In genomic region chr11:100745085-100745484, GRCm38 (mm10) we compare ENCODE assay signal across 9 mouse cellular contexts. TPM values are rescaled to one million over a fixed set of nuclear protein-coding genes. Genes with fewer than 3 reads are reported as not detected.
DNase-seq lines count a peak whose midpoint lies in the region; ATAC-seq and TF ChIP-seq lines count a peak whose summit lies in the region.
"Had no signal": no experiment of that assay in that cellular context is flagged by ENCODE, and none has a peak within 500 bp of the region (broad histone marks: within the 10 kb centered on the region; RNA-seq: fewer than 3 reads in every experiment).

No protein-coding gene starts in this region.

- H3K36me3 ChIP-seq in intestine, embryonic 14.5 days (ENCODE audit: control insufficient read depth, insufficient read depth, low read length) = no peaks in the 10 kb centered on the region
- H3K36me3 ChIP-seq in intestine, embryonic 16.5 days (ENCODE audit: control insufficient read depth, insufficient read depth, low read length) = no peaks in the 10 kb centered on the region

- no peak for ATAC-seq in intestine, embryonic 14.5 days (replicated peaks; ENCODE audit: low FRiP score, low TSS enrichment, low read depth)
- no peak for ATAC-seq in intestine, embryonic 16.5 days
- peak; percentile 41 for ATAC-seq in erythroid progenitor cell, adult 5-6 weeks (replicated peaks; ENCODE audit: low FRiP score, poor library complexity, severe bottlenecking)

- no peak overlapping the region for H3K4me3 ChIP-seq in intestine, embryonic 14.5 days (ENCODE audit: low read depth, low read length)
- no peak overlapping the region for H3K4me3 ChIP-seq in intestine, embryonic 16.5 days (ENCODE audit: low read length)
- H3K4me3 ChIP-seq in bone marrow, adult 2 months (replicated peaks; ENCODE audit: control insufficient read depth, low read depth, low read length) = no peak overlapping the region

- no peak overlapping the region for H3K9ac ChIP-seq in intestine, embryonic 14.5 days (ENCODE audit: low read length)
- no peak overlapping the region for H3K9ac ChIP-seq in intestine, embryonic 16.5 days (ENCODE audit: low read depth, low read length)

- no peaks in the 10 kb centered on the region for H3K9me3 ChIP-seq in intestine, embryonic 14.5 days (ENCODE audit: control insufficient read depth, low read length)
- no peaks in the 10 kb centered on the region for H3K9me3 ChIP-seq in intestine, embryonic 16.5 days (ENCODE audit: control insufficient read depth, low read length)

- H3K4me2 ChIP-seq in intestine, embryonic 14.5 days (ENCODE audit: low read length) = no peak overlapping the region
- H3K4me2 ChIP-seq in intestine, embryonic 16.5 days (ENCODE audit: low read depth, low read length) = no peak overlapping the region

- no peak for TF ChIP-seq POLR2A in bone marrow, adult 2 months (IDR thresholded peaks at IDR 0.05; ENCODE audit: borderline replicate concordance, control insufficient read depth, low read depth, low read length)

- DNase-seq in intestine, embryonic 14.5 days (ENCODE audit: low spot score) = peak; percentile 66
- peak; percentile 80 for DNase-seq in CD4-positive, CD25-positive, alpha-beta regulatory T cell, adult 2 months (ENCODE audit: low read depth, low spot score)
- DNase-seq in lung, postnatal 10 days = peak; percentile 70
- DNase-seq in right cerebral cortex, postnatal 25 days = peak; percentile 36
- DNase-seq in ovary, postnatal 14 days (ENCODE audit: low spot score) = no peak

- H3K27ac ChIP-seq in intestine, embryonic 14.5 days (ENCODE audit: low read depth) = no peak overlapping the region
- H3K27ac ChIP-seq in intestine, embryonic 16.5 days (ENCODE audit: low read length) = no peak overlapping the region
- H3K27ac ChIP-seq in bone marrow, adult 2 months (ENCODE audit: control insufficient read depth, insufficient read depth, low read depth, low read length, poor library complexity) = no peak overlapping the region

- TF ChIP-seq CTCF in bone marrow, adult 2 months (IDR thresholded peaks at IDR 0.05; ENCODE audit: control insufficient read depth, insufficient read depth, low read length) = peak; percentile 66

- H3K27me3 ChIP-seq in intestine, embryonic 14.5 days (replicated peaks; ENCODE audit: control insufficient read depth, insufficient read depth, low read length) = peaks cover 5% of the 10 kb centered on the region; the same call in 1 of the 2 replicates
- H3K27me3 ChIP-seq in intestine, embryonic 16.5 days (replicated peaks; ENCODE audit: control insufficient read depth, insufficient read depth, low read length) = peaks cover 5% of the 10 kb centered on the region

- 15% methylated on average over 6 of the region's 6 CpGs for WGBS in intestine, embryonic 14.5 days
- 10% methylated on average over 6 of the region's 6 CpGs for WGBS in intestine, embryonic 16.5 days
- 18% methylated on average over 6 of the region's 6 CpGs for WGBS in bone marrow, adult 2 months

- H3K4me1 ChIP-seq in intestine, embryonic 14.5 days (replicated peaks; ENCODE audit: control insufficient read depth, insufficient read depth, low read length) = no peaks in the 10 kb centered on the region
- H3K4me1 ChIP-seq in intestine, embryonic 16.5 days (ENCODE audit: control insufficient read depth, insufficient read depth, low read length) = no peaks in the 10 kb centered on the region
- no peaks in the 10 kb centered on the region; the same call in 1 of the 2 replicates for H3K4me1 ChIP-seq in bone marrow, adult 2 months (ENCODE audit: control insufficient read depth, insufficient read depth, low read length)

RNA-seq across cellular contexts. Expression of gene Rab5c, which starts 7.1 kb away (rescaled TPM):
- polyA plus RNA-seq in intestine, embryonic 14.5 days (2014; fragmentation: Nextera tagmentation; extraction: Ambion mirVana) = 61.2 and 63.0 TPM in 2 replicates
- 41.1 and 41.6 TPM in 2 replicates for polyA plus RNA-seq in intestine, embryonic 16.5 days (2015; fragmentation: Nextera tagmentation; extraction: Ambion mirVana)
- polyA plus RNA-seq in bone marrow, adult 2 months (2011; ENCODE audit: insufficient read depth, insufficient read length, low replicate concordance, missing spikeins) = 91.8 and 126 TPM in 2 replicates
- 99.8 and 136 TPM in 2 replicates for total RNA-seq in erythroid progenitor cell, adult 5-6 weeks (2015; ENCODE audit: low replicate concordance)
- total RNA-seq in erythroid progenitor cell, adult 5-6 weeks (2017; ENCODE audit: low replicate concordance) = 80.2 and 110 TPM in 2 replicates

RNA-seq across cellular contexts. Expression of gene Kcnh4, which starts 14.7 kb away (rescaled TPM):
- 0.27 and 0.41 TPM in 2 replicates for polyA plus RNA-seq in intestine, embryonic 14.5 days (2014; fragmentation: Nextera tagmentation; extraction: Ambion mirVana)
- 0.12 and 0.15 TPM in 2 replicates for polyA plus RNA-seq in intestine, embryonic 16.5 days (2015; fragmentation: Nextera tagmentation; extraction: Ambion mirVana)
- polyA plus RNA-seq in bone marrow, adult 2 months (2011; ENCODE audit: insufficient read depth, insufficient read length, low replicate concordance, missing spikeins) = not detected in 2 replicates
- total RNA-seq in erythroid progenitor cell, adult 5-6 weeks (2015; ENCODE audit: low replicate concordance) = not detected in 2 replicates
- total RNA-seq in erythroid progenitor cell, adult 5-6 weeks (2017; ENCODE audit: low replicate concordance) = not detected in 2 replicates
- polyA plus RNA-seq: liver, embryonic 16.5 days had no signal

RNA-seq across cellular contexts. Expression of gene Hcrt, which starts 17.6 kb away (rescaled TPM):
- polyA plus RNA-seq in intestine, embryonic 14.5 days (2014; fragmentation: Nextera tagmentation; extraction: Ambion mirVana) = not detected in 2 replicates
- polyA plus RNA-seq in intestine, embryonic 16.5 days (2015; fragmentation: Nextera tagmentation; extraction: Ambion mirVana) = not detected in 2 replicates
- not detected in 2 replicates for polyA plus RNA-seq in bone marrow, adult 2 months (2011; ENCODE audit: insufficient read depth, insufficient read length, low replicate concordance, missing spikeins)
- total RNA-seq in erythroid progenitor cell, adult 5-6 weeks (2015; ENCODE audit: low replicate concordance) = not detected in 2 replicates
- total RNA-seq in erythroid progenitor cell, adult 5-6 weeks (2017; ENCODE audit: low replicate concordance) = not detected in 2 replicates
- polyA plus RNA-seq: liver, embryonic 16.5 days had no signal

RNA-seq across cellular contexts. Expression of gene Ghdc, which starts 25.7 kb away (rescaled TPM):
- polyA plus RNA-seq in intestine, embryonic 14.5 days (2014; fragmentation: Nextera tagmentation; extraction: Ambion mirVana) = 3.5 and 3.6 TPM in 2 replicates
- 6.5 and 6.7 TPM in 2 replicates for polyA plus RNA-seq in intestine, embryonic 16.5 days (2015; fragmentation: Nextera tagmentation; extraction: Ambion mirVana)
- 3.7 and 4.9 TPM in 2 replicates for polyA plus RNA-seq in bone marrow, adult 2 months (2011; ENCODE audit: insufficient read depth, insufficient read length, low replicate concordance, missing spikeins)
- total RNA-seq in erythroid progenitor cell, adult 5-6 weeks (2015; ENCODE audit: low replicate concordance) = 0.72 and 0.84 TPM in 2 replicates
- total RNA-seq in erythroid progenitor cell, adult 5-6 weeks (2017; ENCODE audit: low replicate concordance) = 0.51 and 1.4 TPM in 2 replicates

RNA-seq across cellular contexts. Expression of gene Hspb9, which starts 31.4 kb away (rescaled TPM):
- 0.78 and 0.96 TPM in 2 replicates for polyA plus RNA-seq in intestine, embryonic 14.5 days (2014; fragmentation: Nextera tagmentation; extraction: Ambion mirVana)
- 0.29 TPM in 1 of 2 replicates, not detected in the other for polyA plus RNA-seq in intestine, embryonic 16.5 days (2015; fragmentation: Nextera tagmentation; extraction: Ambion mirVana)
- not detected in 2 replicates for polyA plus RNA-seq in bone marrow, adult 2 months (2011; ENCODE audit: insufficient read depth, insufficient read length, low replicate concordance, missing spikeins)
- not detected in 2 replicates for total RNA-seq in erythroid progenitor cell, adult 5-6 weeks (2015; ENCODE audit: low replicate concordance)
- not detected in 2 replicates for total RNA-seq in erythroid progenitor cell, adult 5-6 weeks (2017; ENCODE audit: low replicate concordance)
